Mouse (Mus musculus): ENCODE data around the gene Rap1b.

DNA sequence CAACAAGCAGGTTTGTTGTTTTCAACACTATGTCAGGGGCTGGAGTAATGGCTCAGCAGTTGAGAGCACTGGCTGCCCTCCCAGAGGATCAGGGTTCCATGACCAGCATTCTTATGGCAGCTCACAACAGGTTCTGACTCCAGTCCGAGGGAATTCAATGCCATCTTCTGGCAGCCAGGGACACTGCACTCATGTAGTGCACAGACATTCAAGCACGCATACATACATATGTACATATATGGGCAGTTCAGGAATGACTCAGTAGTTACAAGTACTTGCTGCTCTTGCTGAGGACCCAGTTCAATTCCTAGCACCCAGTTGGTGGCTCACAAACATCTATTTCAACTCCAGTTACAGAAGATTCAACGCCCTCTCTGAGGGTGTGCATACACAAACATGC is 6.9 kb downstream of the Rap1b start:
- TF ChIP-seq EP300 (IDR thresholded peaks at IDR 0.05; ENCODE audit: low read depth) = no peak
- peak; percentile 20; the same call in 1 of the 2 replicates for TF ChIP-seq CTCF (IDR thresholded peaks at IDR 0.05; ENCODE audit: low read depth)

Measured in heart, postnatal 0 days (tissue).